Mouse (Mus musculus) G1E (cell line): ENCODE measurements around the gene Gas2l1.

Experiments
- CTCF ChIP-seq: IDR thresholded peaks from 2 replicates; pipeline ENCODE4 v1.5.1; 2012; ENCODE audit warnings: low read depth, low read length, inconsistent platforms, mixed read lengths
- GATA1 ChIP-seq: IDR thresholded peaks from 2 replicates; pipeline ENCODE4 v1.6.1; 2012; ENCODE audit warnings: borderline replicate concordance, low read length, inconsistent platforms, mixed read lengths
- GATA2 ChIP-seq: IDR thresholded peaks from 2 replicates; pipeline ENCODE4 v1.6.1; 2012; ENCODE audit warnings: low read depth, low read length, inconsistent platforms, borderline replicate concordance
- POLR2AphosphoS5 ChIP-seq: IDR thresholded peaks from 2 replicates; pipeline ENCODE4 v1.6.1; 2012; ENCODE audit warnings: low read depth, low read length, inconsistent platforms; ENCODE audit not compliant: insufficient replicate concordance
- TAL1 ChIP-seq: conservative IDR thresholded peaks from 2 replicates; pipeline ENCODE4 v1.6.1; 2012; ENCODE audit warnings: low read depth, low read length, inconsistent platforms, mixed read lengths

DNA sequence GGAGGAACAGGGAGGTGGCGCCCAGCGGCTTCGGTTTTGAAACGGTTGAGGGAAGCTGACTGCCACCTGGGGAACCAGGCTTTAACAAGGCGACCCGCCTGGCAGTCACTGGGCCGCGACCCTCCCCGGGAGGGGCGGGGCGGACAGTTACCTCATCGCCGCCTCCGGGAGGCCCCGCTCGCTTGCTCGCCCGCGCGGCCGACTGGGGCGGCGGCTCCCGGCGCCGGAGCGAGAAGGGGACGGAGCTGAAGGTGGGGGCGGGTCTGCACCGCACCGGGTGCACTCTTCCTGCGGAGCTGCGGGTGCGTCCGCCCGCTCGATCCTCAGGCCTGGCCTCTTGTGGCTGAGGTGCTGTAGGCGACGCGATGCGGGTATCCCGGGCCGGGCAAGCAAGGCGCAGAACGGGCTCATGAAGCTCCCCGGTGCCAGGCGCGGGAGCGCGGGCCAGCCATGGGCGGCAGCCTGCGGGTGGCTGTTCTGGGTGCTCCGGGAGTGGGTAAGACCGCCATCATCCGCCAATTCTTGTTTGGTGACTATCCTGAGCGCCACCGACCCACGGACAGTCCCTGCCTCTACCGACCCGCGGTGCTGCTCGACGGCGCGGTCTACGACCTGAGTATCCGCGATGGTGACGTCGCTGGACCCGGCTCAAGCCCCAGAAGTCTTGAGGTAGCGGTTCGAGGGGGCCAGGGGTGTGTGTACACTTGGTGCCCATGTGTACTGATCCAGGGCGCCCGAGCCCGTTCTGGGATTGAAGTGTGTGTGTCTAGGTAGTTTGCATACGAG, 7.1 kb downstream of the Gas2l1 start, which contains the start of gene Rasl10a:
- TF ChIP-seq CTCF = no peak
- TF ChIP-seq POLR2AphosphoS5 = no peak
- TF ChIP-seq GATA1 = no peak
- TF ChIP-seq TAL1 = no peak
- no peak for TF ChIP-seq GATA2
